Mouse (Mus musculus) Muller cell, postnatal 12 days (primary cell): ENCODE results near the gene Rhot2.

Experiments
- DNase-seq: peaks from one replicate; pipeline ENCODE4 v3.0.0-alpha.2; 2015; ENCODE audit errors: inconsistent ontology term

Gene Rhot2

GRCm38 (mm10) chr17:25844396-25844901 is at the start of gene Rhot2:
Rhot2 (minus strand) TSS chr17:25844851.
- DNase-seq = peak; percentile 96

GRCm38 (mm10) chr17:25893975-25894617 is 49.4 kb upstream of the Rhot2 start:
- DNase-seq = peak; percentile 68

- no peak for DNase-seq
Measured at GRCm38 (mm10) chr17:25888837-25889236, 44.2 kb upstream of the Rhot2 start.

- DNase-seq = no peak
Measured at GRCm38 (mm10) chr17:25887467-25887866, 42.8 kb upstream of the Rhot2 start.

- DNase-seq = no peak
Measured at GRCm38 (mm10) chr17:25886806-25887205, 42.2 kb upstream of the Rhot2 start.

GRCm38 (mm10) chr17:25885636-25886035 is 41.0 kb upstream of the Rhot2 start:
- DNase-seq = no peak

- no peak for DNase-seq
Measured at GRCm38 (mm10) chr17:25883824-25884223, 39.2 kb upstream of the Rhot2 start.

GRCm38 (mm10) chr17:25883268-25883667 is 38.6 kb upstream of the Rhot2 start:
- no peak for DNase-seq

GRCm38 (mm10) chr17:25882306-25882705 is 37.7 kb upstream of the Rhot2 start:
- DNase-seq = no peak

GRCm38 (mm10) chr17:25881691-25882090 is 37.0 kb upstream of the Rhot2 start:
- DNase-seq = peak; percentile 62

- no peak for DNase-seq
Measured at GRCm38 (mm10) chr17:25880913-25881641, 36.4 kb upstream of the Rhot2 start.

- no peak for DNase-seq
Measured at GRCm38 (mm10) chr17:25880196-25880910, 35.7 kb upstream of the Rhot2 start, which contains the start of gene Wfikkn1. Wfikkn1 (minus strand) TSS chr17:25880858.

- DNase-seq = no peak
Measured at GRCm38 (mm10) chr17:25879750-25880149, 35.1 kb upstream of the Rhot2 start.

GRCm38 (mm10) chr17:25879261-25879660 is 34.6 kb upstream of the Rhot2 start:
- DNase-seq = no peak

GRCm38 (mm10) chr17:25878611-25879180 is 34.0 kb upstream of the Rhot2 start:
- DNase-seq = no peak

- DNase-seq = no peak
Measured at GRCm38 (mm10) chr17:25877741-25878610, 33.3 kb upstream of the Rhot2 start.

- DNase-seq = no peak
Measured at GRCm38 (mm10) chr17:25877025-25877424, 32.4 kb upstream of the Rhot2 start.

GRCm38 (mm10) chr17:25876347-25876915 is 31.8 kb upstream of the Rhot2 start:
- no peak for DNase-seq

GRCm38 (mm10) chr17:25875171-25876136 is 30.8 kb upstream of the Rhot2 start:
- peak; percentile 90 for DNase-seq
